Mouse (Mus musculus) bone marrow, adult 2 months (tissue): ENCODE measurements at regions not wholly inside any gene's neighbourhood (a gene's known extent, or its start where the extent isn't known, plus 50 kb on each side); places are given as distances from the start of the nearest gene placed in this dataset.

Source experiments
- CTCF ChIP-seq: fragments of 200-500 bp; IDR thresholded peaks from 2 replicates; pipeline ENCODE4 v1.5.1; 2011; ENCODE audit warnings: low read length, control low read depth; ENCODE audit not compliant: control insufficient read depth, insufficient read depth
- POLR2A ChIP-seq: fragments of 200-500 bp; IDR thresholded peaks from 2 replicates; pipeline ENCODE4 v1.6.1; 2011; ENCODE audit warnings: low read depth, mild to moderate bottlenecking, control low read depth, low read length, borderline replicate concordance; ENCODE audit not compliant: control insufficient read depth

- TF ChIP-seq CTCF (no peak), POLR2A (no peak)
These were observed 265.8 kb upstream of the Mpped2 start for GRCm38 (mm10) chr2:106427237-106427636.
